Mouse (Mus musculus): ENCODE measurements around the gene Iqcc.

GRCm38 (mm10) chr4:129621283-129621841, 2.5 kb upstream of the Iqcc start:
- no peak for TF ChIP-seq CTCF (IDR thresholded peaks at IDR 0.05; ENCODE audit: borderline replicate concordance, extremely low read depth, insufficient read depth, insufficient read length)
- TF ChIP-seq POLR2A (IDR thresholded peaks at IDR 0.05; ENCODE audit: borderline replicate concordance, extremely low read depth, insufficient read depth, insufficient read length, poor library complexity, severe bottlenecking), result no peak

All from brain, embryonic 14.5 days (tissue).